Mouse (Mus musculus) cerebellum, adult 2 months (tissue): ENCODE measurements at regions not wholly inside any gene's neighbourhood (a gene's known extent, or its start where the extent isn't known, plus 50 kb on each side); places are given as distances from the start of the nearest gene placed in this dataset.

ENCODE experiments used
- CTCF ChIP-seq: fragments of 200-500 bp; IDR thresholded peaks from 2 replicates; pipeline ENCODE4 v1.5.1; 2011; ENCODE audit warnings: low read depth, mild to moderate bottlenecking, control low read depth, low read length, moderate library complexity, borderline replicate concordance; ENCODE audit not compliant: insufficient read depth
- POLR2A ChIP-seq: fragments of 200-500 bp; IDR thresholded peaks from 2 replicates; pipeline ENCODE4 v1.6.1; 2011; ENCODE audit warnings: low read length, control low read depth, borderline replicate concordance; ENCODE audit not compliant: insufficient read depth

DNA sequence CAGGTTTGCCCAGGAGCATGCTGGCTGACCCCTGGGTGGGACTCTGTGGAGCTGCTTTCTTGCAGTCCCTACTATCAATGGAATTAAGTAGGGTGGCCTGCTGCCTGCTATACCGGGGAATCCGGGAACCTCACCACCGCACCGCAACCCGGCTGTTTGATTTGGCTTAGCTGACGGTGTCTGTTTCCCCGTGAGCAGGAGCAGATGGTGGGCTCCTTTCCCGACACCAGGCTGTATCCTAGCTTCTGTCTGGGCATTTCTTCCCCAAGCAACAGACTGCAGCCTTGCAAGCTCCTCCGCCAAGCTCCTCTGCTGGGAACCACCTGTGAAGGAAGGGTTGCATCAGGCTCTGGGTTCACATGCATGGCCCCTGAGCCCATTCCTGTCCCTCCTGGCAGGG, 132.7 kb downstream of the Tmem132e start:
- TF ChIP-seq CTCF (no peak; the same call in 1 of the 2 replicates), POLR2A (no peak)
